ENCODE assay signal across 9 mouse cellular contexts in genomic region chr3:37379930-37380881, GRCm38 (mm10). TPM values are rescaled to one million over a fixed set of nuclear protein-coding genes. Genes with fewer than 3 reads are reported as not detected.
A peak's percentile ranks its signal among the peaks of the same experiment; 100 is the strongest.
DNase-seq lines count a peak whose midpoint lies in the region; ATAC-seq lines count a peak whose summit lies in the region.
"Had no signal": no experiment of that assay in that cellular context is flagged by ENCODE, and none has a peak within 500 bp of the region (broad histone marks: within the 10 kb centered on the region; RNA-seq: fewer than 3 reads in every experiment).

No protein-coding gene starts in this region.

- H3K4me3 ChIP-seq in stomach, embryonic 16.5 days (replicated peaks; ENCODE audit: low read length) = no peak overlapping the region
- no peak overlapping the region for H3K4me3 ChIP-seq in liver, embryonic 11.5 days (ENCODE audit: low read depth, low read length)

- WGBS in stomach, embryonic 16.5 days = 55% methylated on average over 18 of the region's 18 CpGs
- WGBS in liver, embryonic 11.5 days = 73% methylated on average over 18 of the region's 18 CpGs

- no peak overlapping the region for H3K9ac ChIP-seq in stomach, embryonic 16.5 days (ENCODE audit: low read length)
- H3K9ac ChIP-seq in liver, embryonic 11.5 days (ENCODE audit: low read depth, low read length) = no peak overlapping the region
- H3K9ac ChIP-seq: liver, embryonic 14.5 days had no signal

- peak; percentile 32 for DNase-seq in kidney, postnatal 10 days
- no peak for DNase-seq in kidney, adult 11 months
- peak; percentile 13 to 44 for DNase-seq in adrenal gland, postnatal 36 days
- DNase-seq in fat pad, adult 2 months (ENCODE audit: extremely low read depth, low read depth, low spot score) = peak; percentile 82
- peak; percentile 62 for DNase-seq in heart, postnatal 4 days
- DNase-seq in liver, embryonic 11.5 days (ENCODE audit: low spot score) = no peak
- DNase-seq in retina, postnatal 1 day = no peak

- H3K27me3 ChIP-seq in stomach, embryonic 16.5 days (ENCODE audit: control insufficient read depth, insufficient read depth, low read length) = no peaks in the 10 kb centered on the region
- no peaks in the 10 kb centered on the region for H3K27me3 ChIP-seq in liver, embryonic 11.5 days (replicated peaks; ENCODE audit: control insufficient read depth, insufficient read depth, low read length)

- peak overlapping the region; percentile 75 for H3K27ac ChIP-seq in stomach, embryonic 16.5 days (ENCODE audit: low read length)
- no peak overlapping the region for H3K27ac ChIP-seq in liver, embryonic 11.5 days (ENCODE audit: low read depth, low read length)
- H3K27ac ChIP-seq: liver, embryonic 14.5 days had no signal

- 0 out of 2 replicates have a peak overlapping the region, but pooled peaks have one; percentile 10 for H3K4me2 ChIP-seq in stomach, embryonic 16.5 days (ENCODE audit: low read depth, low read length)
- H3K4me2 ChIP-seq in liver, embryonic 11.5 days = no peak overlapping the region

- no peaks in the 10 kb centered on the region for H3K36me3 ChIP-seq in stomach, embryonic 16.5 days (ENCODE audit: control insufficient read depth, insufficient read depth, low read length)
- no peaks in the 10 kb centered on the region for H3K36me3 ChIP-seq in liver, embryonic 11.5 days (ENCODE audit: control insufficient read depth, insufficient read depth, low read length)

- peak; percentile 47; the same call in 1 of the 2 replicates for ATAC-seq in stomach, embryonic 16.5 days (ENCODE audit: insufficient read depth, low FRiP score)
- no peak for ATAC-seq in liver, embryonic 11.5 days (replicated peaks; ENCODE audit: low FRiP score)

- H3K4me1 ChIP-seq in stomach, embryonic 16.5 days (ENCODE audit: control insufficient read depth, insufficient read depth, low read length) = no peaks in the 10 kb centered on the region; the same call in 1 of the 2 replicates
- H3K4me1 ChIP-seq in liver, embryonic 11.5 days (replicated peaks; ENCODE audit: control insufficient read depth, insufficient read depth, low read length) = no peaks in the 10 kb centered on the region

- no peaks in the 10 kb centered on the region for H3K9me3 ChIP-seq in stomach, embryonic 16.5 days (replicated peaks; ENCODE audit: control insufficient read depth, low read length)
- no peaks in the 10 kb centered on the region for H3K9me3 ChIP-seq in liver, embryonic 11.5 days (ENCODE audit: control insufficient read depth, low read length)

RNA-seq across cellular contexts. Expression of gene Fgf2, which starts 32.1 kb away (rescaled TPM):
- 1 to 10 TPM; 3.0 to 7.0 TPM for total RNA-seq in adrenal gland, postnatal 36 days (2021)
- total RNA-seq in heart, postnatal 4 days (2021) = 1 to 10 TPM; 3.2 to 3.5 TPM
- 2.0 and 2.3 TPM in 2 replicates for polyA plus RNA-seq in stomach, embryonic 16.5 days (2015; fragmentation: Nextera tagmentation; extraction: Ambion mirVana)
- 0.26 and 0.44 TPM in 2 replicates for polyA plus RNA-seq in liver, embryonic 11.5 days (2014; fragmentation: Nextera tagmentation; extraction: Ambion mirVana)

RNA-seq across cellular contexts. Expression of gene Spata5, which starts 39.5 kb away (rescaled TPM):
- 10 to 100 TPM; 29.4 to 40.4 TPM for total RNA-seq in adrenal gland, postnatal 36 days (2021)
- total RNA-seq in heart, postnatal 4 days (2021) = 10 to 100 TPM; 25.4 to 28.9 TPM
- 28.0 and 33.2 TPM in 2 replicates for polyA plus RNA-seq in stomach, embryonic 16.5 days (2015; fragmentation: Nextera tagmentation; extraction: Ambion mirVana)
- 41.2 and 52.8 TPM in 2 replicates for polyA plus RNA-seq in liver, embryonic 11.5 days (2014; fragmentation: Nextera tagmentation; extraction: Ambion mirVana)

RNA-seq across cellular contexts. Expression of gene Nudt6, which starts 39.8 kb away (rescaled TPM):
- total RNA-seq in adrenal gland, postnatal 36 days (2021) = 10 to 100 TPM; 15.3 to 25.7 TPM
- 10 to 100 TPM; 15.0 to 15.1 TPM for total RNA-seq in heart, postnatal 4 days (2021)
- 6.0 and 8.5 TPM in 2 replicates for polyA plus RNA-seq in stomach, embryonic 16.5 days (2015; fragmentation: Nextera tagmentation; extraction: Ambion mirVana)
- polyA plus RNA-seq in liver, embryonic 11.5 days (2014; fragmentation: Nextera tagmentation; extraction: Ambion mirVana) = 8.5 and 11.5 TPM in 2 replicates

Comparison
In these comparisons a context has a peak if more than half of its experiments do, and no peak if none do; other contexts are left out.
1. DNase-seq: peak in kidney, postnatal 10 days (single experiment), adrenal gland, postnatal 36 days (2 of 2), fat pad, adult 2 months (single experiment) and heart, postnatal 4 days (single experiment); none in kidney, adult 11 months (single experiment), liver, embryonic 11.5 days (single experiment) and retina, postnatal 1 day (single experiment).